Mouse (Mus musculus): ENCODE data around the gene Ly6g6c. TPM values are rescaled to one million over a fixed set of nuclear protein-coding genes. Genes with fewer than 3 reads are reported as not detected.
"Not testable (repeated sequence)": the region's sequence is repeated elsewhere in the genome, so short reads cannot be mapped to it uniquely, and the experiment has no call there.

Ly6g6c gene
- polyA plus RNA-seq, 1 experiment from 2014 or later: 0.17 TPM

DNA sequence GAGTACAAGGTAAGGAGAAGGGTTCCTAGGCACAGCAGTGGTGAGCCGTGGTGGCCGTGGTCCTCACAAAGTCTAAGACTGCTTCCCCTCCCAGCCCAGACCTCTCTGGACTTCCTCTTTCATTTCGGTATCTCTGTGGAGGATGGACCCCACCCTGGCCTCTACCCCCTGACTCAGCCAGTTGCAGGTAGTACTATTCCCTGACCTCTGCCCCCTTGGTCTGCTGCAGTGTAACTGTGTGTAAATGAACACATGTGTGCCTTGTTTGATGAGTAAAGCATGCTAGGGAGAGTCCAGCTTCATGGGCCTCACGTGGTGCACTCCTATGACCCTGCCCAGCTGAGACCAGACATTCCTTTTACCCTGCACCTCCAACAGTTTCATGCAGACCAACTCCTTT is 41.4 kb upstream of the Ly6g6c start:
- WGBS: 82% methylated on average over 4 of the region's 4 CpGs

DNA sequence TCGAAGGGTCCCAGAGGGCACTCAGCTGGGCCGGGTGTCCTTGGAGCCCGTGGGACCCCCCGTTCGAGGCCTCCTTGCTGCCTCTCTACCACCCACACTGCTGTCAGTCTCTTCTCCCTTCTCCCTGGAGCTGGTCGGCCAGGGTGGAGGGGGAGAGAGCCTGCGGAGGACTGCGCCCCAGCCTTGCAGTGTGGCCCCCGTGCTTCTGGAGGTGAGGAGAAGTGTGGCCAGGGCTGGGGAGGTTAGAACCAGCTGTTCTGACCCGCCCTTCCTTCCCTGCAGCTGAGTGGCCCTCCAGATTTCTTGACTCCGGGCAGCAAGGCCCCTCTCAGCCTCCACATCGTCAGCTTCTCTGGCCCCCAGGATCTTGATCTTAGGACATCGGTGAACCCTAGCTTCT is 40.9 kb upstream of the Ly6g6c start:
- Histone ChIP-seq H3K9me3 (replicated peaks) (no peaks in the 10 kb centered on the region), H3K4me1 (peaks cover 65% of the 10 kb centered on the region), H3K27ac (replicated peaks) (peak overlapping the region; percentile 60), H3K4me3 (peak overlapping the region; percentile 22; the same call in 1 of the 2 replicates), H3K27me3 (ENCODE audit: low read depth, poor library complexity, severe bottlenecking) (no peaks in the 10 kb centered on the region), H3K36me3 (peaks cover 8% of the 10 kb centered on the region; the same call in 1 of the 2 replicates)
- no peak for DNase-seq (ENCODE audit: low spot score)
- 79% methylated on average over 13 of the region's 13 CpGs for WGBS

More for the DNA sequence above, 41.4 kb upstream of the Ly6g6c start:
- H3K36me3 ChIP-seq: peaks cover 10% of the 10 kb centered on the region; the same call in 1 of the 2 replicates
- no peaks in the 10 kb centered on the region for H3K9me3 ChIP-seq (replicated peaks)
- peak overlapping the region; percentile 60; the same call in 1 of the 2 replicates for H3K27ac ChIP-seq (replicated peaks)
- H3K27me3 ChIP-seq (ENCODE audit: low read depth, poor library complexity, severe bottlenecking): no peaks in the 10 kb centered on the region
- H3K4me1 ChIP-seq: peaks cover 61% of the 10 kb centered on the region
- no peak overlapping the region for H3K4me3 ChIP-seq
- no peak for DNase-seq (ENCODE audit: low spot score)

DNA sequence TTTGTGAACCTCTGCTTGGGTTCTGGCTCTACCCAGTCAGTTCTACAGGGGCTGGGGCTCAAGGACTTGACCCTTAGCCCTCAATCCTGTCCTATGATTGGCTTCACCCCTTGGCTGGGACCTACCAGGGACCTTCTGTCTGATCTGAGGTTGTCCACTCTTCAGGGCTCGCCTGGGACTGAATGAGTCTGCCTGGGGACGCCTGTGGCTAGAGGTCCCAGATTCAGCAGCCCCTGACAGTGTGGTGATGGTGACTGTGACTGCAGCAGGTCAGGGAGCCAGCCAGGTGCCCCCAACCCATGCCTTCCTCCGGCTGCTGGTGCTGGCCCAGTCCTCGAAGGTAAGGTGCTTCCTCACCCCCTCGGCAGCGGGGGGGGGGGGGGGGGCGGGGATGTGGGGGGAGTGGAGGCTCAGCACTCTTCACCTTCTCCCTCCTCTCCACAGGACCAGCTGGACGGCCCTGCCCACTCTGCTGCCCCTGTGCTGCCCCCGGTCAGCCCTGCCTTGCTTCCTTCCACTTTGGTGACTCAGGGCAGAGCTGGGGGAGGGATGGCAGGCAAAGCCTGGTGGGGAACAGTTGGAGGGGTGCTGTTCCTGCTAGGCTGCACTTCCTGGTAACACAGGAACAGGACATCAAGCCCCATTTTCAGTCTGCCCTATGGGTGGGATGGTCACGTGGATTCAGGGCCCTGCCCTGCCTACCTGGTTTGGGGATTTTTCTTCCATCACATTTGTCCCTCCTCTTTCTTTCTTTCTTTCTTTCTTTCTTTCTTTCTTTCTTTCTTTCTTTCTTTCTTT is 40.3 kb upstream of the Ly6g6c start:
- no peak for DNase-seq (ENCODE audit: low spot score)
- WGBS: 67% methylated on average over 9 of the region's 10 CpGs
- peak overlapping the region; percentile 60 for H3K27ac ChIP-seq (replicated peaks)
- no peak overlapping the region for H3K4me3 ChIP-seq
- peaks cover 71% of the 10 kb centered on the region for H3K4me1 ChIP-seq
- no peaks in the 10 kb centered on the region for H3K27me3 ChIP-seq (ENCODE audit: low read depth, poor library complexity, severe bottlenecking)
- peaks cover 4% of the 10 kb centered on the region; the same call in 1 of the 2 replicates for H3K36me3 ChIP-seq
- no peaks in the 10 kb centered on the region for H3K9me3 ChIP-seq (replicated peaks)

GRCm38 (mm10) chr17:35026206-35026605 is 39.0 kb upstream of the Ly6g6c start:
- 91% methylated on average over 5 of the region's 5 CpGs for WGBS
- Histone ChIP-seq H3K4me3 (peak overlapping the region; percentile 4; the same call in 1 of the 2 replicates), H3K9me3 (replicated peaks) (no peaks in the 10 kb centered on the region), H3K27ac (replicated peaks) (peak overlapping the region; percentile 63), H3K4me1 (peaks cover 74% of the 10 kb centered on the region), H3K36me3 (peaks cover 4% of the 10 kb centered on the region; the same call in 1 of the 2 replicates), H3K27me3 (ENCODE audit: low read depth, poor library complexity, severe bottlenecking) (no peaks in the 10 kb centered on the region)
- no peak for DNase-seq (ENCODE audit: low spot score)

DNA sequence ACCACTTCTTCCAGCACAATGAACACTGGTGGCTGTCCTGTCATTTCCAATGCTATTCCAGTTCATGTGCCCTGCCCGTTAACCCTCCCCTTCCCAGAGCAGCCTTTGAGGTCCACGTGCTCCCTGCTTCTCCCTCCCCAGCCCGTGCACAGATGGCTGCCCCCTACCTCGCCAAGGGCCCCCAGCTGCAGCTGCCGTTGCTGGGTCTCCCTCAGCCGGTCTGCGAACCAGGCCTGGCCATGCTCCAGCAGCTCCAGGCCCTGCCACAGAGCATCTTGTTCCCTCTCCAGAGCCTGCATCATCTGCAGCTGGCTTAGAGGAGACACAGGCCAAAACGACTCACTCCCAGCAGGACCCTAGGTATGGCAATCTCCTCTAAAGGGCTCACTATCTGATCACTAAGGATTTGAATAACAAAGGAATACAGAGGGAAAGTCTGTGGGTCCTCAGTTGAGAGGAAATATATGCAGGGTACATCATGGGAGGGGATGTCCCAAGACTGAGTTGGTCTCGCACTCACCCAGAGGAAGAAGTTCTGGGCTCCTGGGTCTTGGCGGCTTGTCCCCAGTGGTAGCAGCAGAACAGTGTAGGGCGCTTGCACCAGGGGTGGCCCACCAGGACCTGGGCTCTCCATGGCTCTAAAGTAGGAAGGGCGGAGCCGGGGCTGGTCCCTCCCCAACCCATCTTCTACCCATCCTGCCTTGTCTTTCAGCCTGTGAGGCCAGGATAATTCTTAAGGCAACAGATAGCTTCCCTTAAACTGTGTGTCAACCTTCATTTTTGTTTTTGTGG is 37.7 kb upstream of the Ly6g6c start, which contains the start of gene Sapcd1:
Gene Sapcd1 (minus strand): TSS at position 740 of the 792 bp plus-strand sequence.
- Histone ChIP-seq H3K4me3 (peak within 1 kb of the TSS; percentile 34), H3K4me1 (peaks cover 63% of the 10 kb centered on the region), H3K27me3 (ENCODE audit: low read depth, poor library complexity, severe bottlenecking) (no peaks in the 10 kb centered on the region), H3K36me3 (peaks cover 4% of the 10 kb centered on the region; the same call in 1 of the 2 replicates), H3K27ac (replicated peaks) (peak within 1 kb of the TSS; percentile 86), H3K9me3 (replicated peaks) (no peaks in the 10 kb centered on the region)
- DNase-seq (ENCODE audit: low spot score): peak; percentile 47
- 35% methylated on average over 13 of the region's 13 CpGs for WGBS

DNA sequence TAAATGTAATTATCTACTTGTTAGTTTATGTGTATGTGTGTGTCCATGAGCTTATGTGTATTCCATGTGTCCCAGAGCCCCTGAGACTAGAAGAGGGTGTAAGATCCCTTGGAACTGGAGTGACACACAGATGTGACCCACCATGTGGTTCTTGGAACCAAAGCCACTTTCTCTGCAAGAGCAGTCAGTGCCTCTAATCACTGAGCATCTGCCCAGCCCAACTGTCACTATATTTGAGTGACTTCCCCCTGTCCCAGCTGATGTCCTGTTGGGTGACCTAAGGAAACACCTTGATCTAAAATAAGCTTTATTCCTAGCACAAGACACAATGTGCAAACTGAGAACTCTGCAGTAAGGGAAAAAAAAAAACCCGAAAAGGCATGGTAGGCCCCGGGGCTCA is 36.9 kb upstream of the Ly6g6c start:
- Histone ChIP-seq H3K4me3 (no peak overlapping the region), H3K27me3 (ENCODE audit: low read depth, poor library complexity, severe bottlenecking) (no peaks in the 10 kb centered on the region), H3K4me1 (peaks cover 63% of the 10 kb centered on the region), H3K36me3 (peaks cover 4% of the 10 kb centered on the region; the same call in 1 of the 2 replicates), H3K9me3 (replicated peaks) (no peaks in the 10 kb centered on the region), H3K27ac (replicated peaks) (peak overlapping the region; percentile 86; the same call in 1 of the 2 replicates)
- 94% methylated on average over 2 of the region's 2 CpGs for WGBS
- DNase-seq (ENCODE audit: low spot score): no peak

DNA sequence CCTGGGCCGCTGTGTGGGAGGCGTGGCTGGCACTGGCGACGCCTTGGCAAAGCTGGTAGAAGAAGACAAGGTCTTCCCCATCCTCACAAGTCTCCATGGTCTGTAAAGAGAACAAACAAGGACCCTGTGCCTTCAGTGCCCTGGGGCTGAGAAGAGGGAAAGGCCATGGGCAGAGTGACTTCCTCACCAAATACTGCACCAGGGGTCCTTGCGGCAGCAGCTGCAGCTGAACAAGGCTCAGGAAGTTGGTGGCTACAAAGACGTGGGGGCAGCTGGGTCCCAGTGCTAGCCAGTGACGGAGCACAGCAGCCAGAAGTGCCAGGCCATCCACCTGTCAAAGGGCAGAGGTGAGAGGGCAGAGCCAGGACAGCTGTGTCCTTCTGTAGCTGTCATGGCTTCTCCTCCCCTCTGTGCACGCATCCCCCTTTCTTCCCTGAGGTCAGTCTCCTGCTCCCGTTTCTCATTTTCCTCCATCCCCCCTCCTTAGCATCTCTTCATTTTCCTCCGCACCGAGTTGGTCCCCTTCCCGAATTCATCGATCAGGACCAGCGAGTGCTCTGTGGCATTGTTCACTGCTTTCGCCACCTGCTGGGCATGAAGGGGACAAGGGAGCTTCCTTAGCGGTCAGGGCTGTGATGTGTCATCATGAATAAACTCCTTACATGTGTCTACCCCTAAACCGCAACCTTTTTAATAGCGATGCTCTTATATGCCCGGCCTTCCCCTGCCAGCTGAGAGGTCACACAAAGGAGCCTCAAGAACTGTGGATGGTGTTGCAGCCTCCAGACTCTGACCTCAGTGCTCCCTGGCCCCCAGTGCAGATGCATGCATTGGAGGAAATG is 35.3 kb upstream of the Ly6g6c start:
- Histone ChIP-seq H3K9me3 (replicated peaks) (no peaks in the 10 kb centered on the region), H3K4me1 (peaks cover 53% of the 10 kb centered on the region), H3K36me3 (peaks cover 2% of the 10 kb centered on the region; the same call in 1 of the 2 replicates), H3K27me3 (ENCODE audit: low read depth, poor library complexity, severe bottlenecking) (no peaks in the 10 kb centered on the region), H3K4me3 (peak overlapping the region; percentile 30), H3K27ac (replicated peaks) (peak overlapping the region; percentile 76)
- WGBS: 33% methylated on average over 19 of the region's 19 CpGs
- peak; percentile 55 for DNase-seq (ENCODE audit: low spot score)

DNA sequence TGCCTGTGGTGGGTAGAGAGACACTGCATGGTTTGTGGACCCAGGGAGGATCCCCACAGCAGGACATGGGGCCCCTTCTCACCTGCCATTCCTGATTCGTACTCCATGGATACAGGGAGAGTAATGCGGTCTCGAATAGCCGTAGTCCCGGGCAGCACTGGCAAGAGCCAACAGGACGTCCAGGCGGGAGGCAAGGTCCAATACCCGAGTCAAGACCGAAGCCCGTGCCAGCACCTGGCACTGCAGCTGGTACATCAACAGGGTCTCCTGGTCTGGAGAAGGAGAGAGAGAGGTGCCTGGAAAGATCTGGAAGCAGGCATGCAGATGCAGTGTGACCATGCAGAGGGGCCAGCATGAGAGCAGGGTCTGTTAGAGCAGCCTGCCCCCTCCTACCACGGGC is 33.9 kb upstream of the Ly6g6c start:
- 0 out of 2 replicates have a peak overlapping the region, but pooled peaks have one; percentile 9 for H3K4me3 ChIP-seq
- no peak for DNase-seq (ENCODE audit: low spot score)
- WGBS: 87% methylated on average over 11 of the region's 11 CpGs
- H3K27ac ChIP-seq (replicated peaks): 0 out of 2 replicates have a peak overlapping the region, but pooled peaks have one; percentile 29
- H3K9me3 ChIP-seq (replicated peaks): no peaks in the 10 kb centered on the region
- H3K27me3 ChIP-seq (ENCODE audit: low read depth, poor library complexity, severe bottlenecking): no peaks in the 10 kb centered on the region
- H3K4me1 ChIP-seq: peaks cover 44% of the 10 kb centered on the region
- H3K36me3 ChIP-seq: no peaks in the 10 kb centered on the region

- H3K27ac ChIP-seq (replicated peaks): 0 out of 2 replicates have a peak overlapping the region, but pooled peaks have one; percentile 29
- 87% methylated on average over 7 of the region's 7 CpGs for WGBS
- no peaks in the 10 kb centered on the region for H3K36me3 ChIP-seq
- DNase-seq (ENCODE audit: low spot score): no peak
- H3K4me1 ChIP-seq: peaks cover 38% of the 10 kb centered on the region
- no peaks in the 10 kb centered on the region for H3K27me3 ChIP-seq (ENCODE audit: low read depth, poor library complexity, severe bottlenecking)
- 0 out of 2 replicates have a peak overlapping the region, but pooled peaks have one; percentile 9 for H3K4me3 ChIP-seq
- H3K9me3 ChIP-seq (replicated peaks): no peaks in the 10 kb centered on the region
Measured at GRCm38 (mm10) chr17:35031880-35032279, 33.3 kb upstream of the Ly6g6c start.

GRCm38 (mm10) chr17:35032323-35032870 is 32.8 kb upstream of the Ly6g6c start:
- Histone ChIP-seq H3K27ac (replicated peaks) (no peak overlapping the region), H3K4me3 (no peak overlapping the region), H3K36me3 (no peaks in the 10 kb centered on the region), H3K4me1 (peaks cover 33% of the 10 kb centered on the region), H3K9me3 (replicated peaks) (no peaks in the 10 kb centered on the region), H3K27me3 (ENCODE audit: low read depth, poor library complexity, severe bottlenecking) (no peaks in the 10 kb centered on the region)
- 79% methylated on average over 8 of the region's 8 CpGs for WGBS
- DNase-seq (ENCODE audit: low spot score): no peak

- 89% methylated on average over 1 of the region's 1 CpGs for WGBS
- not testable (repeated sequence) for H3K36me3 ChIP-seq; DNase-seq (ENCODE audit: low spot score); H3K9me3 ChIP-seq (replicated peaks); H3K27ac ChIP-seq (replicated peaks); H3K27me3 ChIP-seq (ENCODE audit: low read depth, poor library complexity, severe bottlenecking); H3K4me3 ChIP-seq
- H3K4me1 ChIP-seq: peaks cover 22% of the 10 kb centered on the region
Measured at GRCm38 (mm10) chr17:35033703-35034102, 31.5 kb upstream of the Ly6g6c start.

All from midbrain, embryonic 10.5 days (tissue).